Mouse (Mus musculus) CH12.LX (cell line): ENCODE measurements at regions not wholly inside any gene's neighbourhood (a gene's known extent, or its start where the extent isn't known, plus 50 kb on each side); places are given as distances from the start of the nearest gene placed in this dataset.

Experiments used
- DNase-seq: peaks from one replicate; pipeline ENCODE4 v3.0.0-alpha.2; 2013; ENCODE audit errors: extremely low read depth
- H3K27ac ChIP-seq: 2 replicates; pipeline ENCODE4 v1.5.1; 2012; ENCODE audit warnings: low read depth, mild to moderate bottlenecking, control low read depth, moderate library complexity; ENCODE audit not compliant: insufficient read depth
- H3K27me3 ChIP-seq: replicated peaks from 2 replicates; pipeline ENCODE3; 2012; ENCODE audit warnings: inconsistent platforms
- H3K36me3 ChIP-seq, 2 experiments: replicated peaks in 1 of 2; 2 replicates each; pipeline versions ENCODE3 to v1.6.1; 2012; ENCODE audit warnings: inconsistent platforms in 1 of 2, low read length in 1 of 2, mild to moderate bottlenecking in 1 of 2, mixed read lengths in 1 of 2, moderate library complexity in 1 of 2; ENCODE audit not compliant: control insufficient read depth in 1 of 2, insufficient read depth in 1 of 2
- H3K4me1 ChIP-seq, 2 experiments: 2 replicates each; pipeline ENCODE4 v1.6.1; 2012; ENCODE audit warnings: inconsistent platforms in 1 of 2, moderate library complexity in 1 of 2; ENCODE audit not compliant: insufficient read depth in 2 of 2, control insufficient read depth in 1 of 2
- H3K4me2 ChIP-seq: 2 replicates; pipeline ENCODE4 v1.6.1; 2012; ENCODE audit warnings: low read depth, mild to moderate bottlenecking, control low read depth; ENCODE audit not compliant: poor library complexity, insufficient read depth, severe bottlenecking
- H3K4me3 ChIP-seq, 3 experiments: fragments of 150-350 bp in 1 of 3; sonication (generic) in 1 of 3; replicated peaks in 1 of 3; 2 replicates each; pipeline versions ENCODE3 to v1.5.1; 2011 to 2012; ENCODE audit warnings: low read depth in 2 of 3, low read length in 2 of 3, mild to moderate bottlenecking in 2 of 3, moderate library complexity in 2 of 3, control low read depth in 1 of 3, improper control_type of control experiment in 1 of 3, inconsistent platforms in 1 of 3, mixed read lengths in 1 of 3; ENCODE audit not compliant: poor library complexity in 1 of 3
- H3K79me2 ChIP-seq: replicated peaks from 2 replicates; pipeline ENCODE4 v1.6.1; 2012; ENCODE audit warnings: mild to moderate bottlenecking, moderate library complexity; ENCODE audit not compliant: control insufficient read depth, poor library complexity, insufficient read depth, severe bottlenecking; ENCODE audit errors: extremely low read depth
- H3K9ac ChIP-seq: 2 replicates; pipeline ENCODE4 v1.6.1; 2012; ENCODE audit warnings: low read depth, mild to moderate bottlenecking, control low read depth, moderate library complexity; ENCODE audit not compliant: insufficient read depth
- H3K9me3 ChIP-seq: replicated peaks from 2 replicates; pipeline ENCODE3; 2012; ENCODE audit warnings: low read length, inconsistent platforms, mixed read lengths
- BHLHE40 ChIP-seq: IDR thresholded peaks from 2 replicates; pipeline ENCODE4 v1.6.1; 2011; ENCODE audit warnings: mild to moderate bottlenecking, low read depth, low read length, improper control_type of control experiment
- CHD2 ChIP-seq: IDR thresholded peaks from 2 replicates; pipeline ENCODE4 v1.6.1; 2011; ENCODE audit warnings: low read length, improper control_type of control experiment
- E2F4 ChIP-seq: IDR thresholded peaks from 2 replicates; pipeline ENCODE4 v1.6.1; 2011; ENCODE audit warnings: low read depth, low read length, improper control_type of control experiment; ENCODE audit not compliant: insufficient replicate concordance
- ELF1 ChIP-seq: IDR thresholded peaks from 2 replicates; pipeline ENCODE4 v1.6.1; 2014; ENCODE audit warnings: low read depth, mild to moderate bottlenecking, inconsistent platforms, low read length, improper control_type of control experiment
- ETS1 ChIP-seq: conservative IDR thresholded peaks from 2 replicates; pipeline ENCODE4 v1.6.1; 2012; ENCODE audit warnings: low read depth, mild to moderate bottlenecking, inconsistent platforms, low read length, improper control_type of control experiment, moderate library complexity
- GABPA ChIP-seq: IDR thresholded peaks from 2 replicates; pipeline ENCODE4 v1.6.1; 2012; ENCODE audit warnings: low read depth, low read length, improper control_type of control experiment, inconsistent platforms; ENCODE audit not compliant: insufficient replicate concordance
- HCFC1 ChIP-seq: IDR thresholded peaks from 2 replicates; pipeline ENCODE4 v1.6.1; 2012; ENCODE audit warnings: low read depth, mild to moderate bottlenecking, inconsistent platforms, low read length, improper control_type of control experiment
- IRF4 ChIP-seq: IDR thresholded peaks from 2 replicates; pipeline ENCODE4 v1.6.1; 2014; ENCODE audit warnings: low read depth, mild to moderate bottlenecking, inconsistent platforms, low read length, improper control_type of control experiment
- JUN ChIP-seq: IDR thresholded peaks from 2 replicates; pipeline ENCODE4 v1.6.1; 2011; ENCODE audit warnings: low read depth, mild to moderate bottlenecking, low read length, improper control_type of control experiment, moderate library complexity; ENCODE audit not compliant: insufficient read depth
- JUND ChIP-seq: conservative IDR thresholded peaks from 2 replicates; pipeline ENCODE4 v1.6.1; 2011; ENCODE audit warnings: low read depth, low read length, improper control_type of control experiment
- KAT2A ChIP-seq: IDR thresholded peaks from 2 replicates; pipeline ENCODE4 v1.6.1; 2012; ENCODE audit warnings: low read length, improper control_type of control experiment, inconsistent platforms; ENCODE audit not compliant: insufficient replicate concordance
- MAZ ChIP-seq: IDR thresholded peaks from 2 replicates; pipeline ENCODE4 v1.6.1; 2012; ENCODE audit warnings: low read depth, mild to moderate bottlenecking, inconsistent platforms, low read length, improper control_type of control experiment, moderate library complexity
- MEF2A ChIP-seq: IDR thresholded peaks from 2 replicates; pipeline ENCODE4 v1.6.1; 2014; ENCODE audit warnings: low read depth, mild to moderate bottlenecking, inconsistent platforms, low read length, improper control_type of control experiment, borderline replicate concordance
- MXI1 ChIP-seq: IDR thresholded peaks from 2 replicates; pipeline ENCODE4 v1.6.1; 2011; ENCODE audit warnings: mild to moderate bottlenecking, low read depth, low read length, improper control_type of control experiment
- NRF1 ChIP-seq: IDR thresholded peaks from 2 replicates; pipeline ENCODE4 v1.6.1; 2014; ENCODE audit warnings: low read depth, mild to moderate bottlenecking, inconsistent platforms, low read length, improper control_type of control experiment, moderate library complexity
- POLR2A ChIP-seq: IDR thresholded peaks from 2 replicates; pipeline ENCODE4 v1.6.1; 2011; ENCODE audit warnings: low read depth, mild to moderate bottlenecking, improper control_type of control experiment, low read length
- POLR2AphosphoS2 ChIP-seq: IDR thresholded peaks from 2 replicates; pipeline ENCODE4 v1.6.1; 2011; ENCODE audit warnings: low read depth, low read length, improper control_type of control experiment
- RAD21 ChIP-seq: IDR thresholded peaks from 2 replicates; pipeline ENCODE4 v1.6.1; 2011; ENCODE audit warnings: low read depth, mild to moderate bottlenecking, low read length, improper control_type of control experiment, moderate library complexity
- RCOR1 ChIP-seq: conservative IDR thresholded peaks from 2 replicates; pipeline ENCODE4 v1.6.1; 2012; ENCODE audit warnings: low read depth, mild to moderate bottlenecking, inconsistent platforms, low read length, improper control_type of control experiment
- SIN3A ChIP-seq: IDR thresholded peaks from 2 replicates; pipeline ENCODE4 v1.6.1; 2012; ENCODE audit warnings: low read length, improper control_type of control experiment, inconsistent platforms
- SMC3 ChIP-seq: IDR thresholded peaks from 2 replicates; pipeline ENCODE4 v1.6.1; 2011; ENCODE audit warnings: low read depth, low read length, improper control_type of control experiment
- TBP ChIP-seq: conservative IDR thresholded peaks from 2 replicates; pipeline ENCODE4 v1.6.1; 2011; ENCODE audit warnings: low read depth, low read length, improper control_type of control experiment
- TCF12 ChIP-seq: IDR thresholded peaks from 2 replicates; pipeline ENCODE4 v1.6.1; 2014; ENCODE audit warnings: low read depth, mild to moderate bottlenecking, inconsistent platforms, low read length, improper control_type of control experiment
- USF1 ChIP-seq: IDR thresholded peaks from 2 replicates; pipeline ENCODE4 v1.6.1; 2014; ENCODE audit warnings: low read depth, mild to moderate bottlenecking, inconsistent platforms, low read length, improper control_type of control experiment
- USF2 ChIP-seq: conservative IDR thresholded peaks from 2 replicates; pipeline ENCODE4 v1.6.1; 2011; ENCODE audit warnings: low read depth, low read length, improper control_type of control experiment
- ZC3H11A ChIP-seq: IDR thresholded peaks from 2 replicates; pipeline ENCODE4 v1.6.1; 2012; ENCODE audit warnings: low read depth, mild to moderate bottlenecking, inconsistent platforms, low read length, improper control_type of control experiment
- ZKSCAN1 ChIP-seq: IDR thresholded peaks from 2 replicates; pipeline ENCODE4 v1.6.1; 2012; ENCODE audit warnings: low read depth, inconsistent platforms, low read length, improper control_type of control experiment, borderline replicate concordance
- ZMIZ1 ChIP-seq: IDR thresholded peaks from 2 replicates; pipeline ENCODE4 v1.6.1; 2012; ENCODE audit warnings: low read depth, mild to moderate bottlenecking, inconsistent platforms, low read length, improper control_type of control experiment
- ZNF384 ChIP-seq: IDR thresholded peaks from 2 replicates; pipeline ENCODE4 v1.6.1; 2012; ENCODE audit warnings: low read depth, low read length, improper control_type of control experiment, inconsistent platforms
- dilution Hi-C: fragments of 300-500 bp; cut with MboI; formaldehyde crosslinking; loops from 2 replicates; pipeline ENCODE4 v1.14.3; 2020; ENCODE audit warnings: low sequenced_read_pairs; ENCODE audit not compliant: extremely low pct_unique_long_range_greater_than_20kb, extremely low pct_ligation_motif_present
- in situ Hi-C: fragments of 300-500 bp; cut with MboI; formaldehyde crosslinking; loops from 3 replicates; pipeline ENCODE4 v1.14.3; 2019; ENCODE audit warnings: low sequenced_read_pairs, low pct_ligation_motif_present, low pct_unique_long_range_greater_than_20kb, mixed read lengths

DNA sequence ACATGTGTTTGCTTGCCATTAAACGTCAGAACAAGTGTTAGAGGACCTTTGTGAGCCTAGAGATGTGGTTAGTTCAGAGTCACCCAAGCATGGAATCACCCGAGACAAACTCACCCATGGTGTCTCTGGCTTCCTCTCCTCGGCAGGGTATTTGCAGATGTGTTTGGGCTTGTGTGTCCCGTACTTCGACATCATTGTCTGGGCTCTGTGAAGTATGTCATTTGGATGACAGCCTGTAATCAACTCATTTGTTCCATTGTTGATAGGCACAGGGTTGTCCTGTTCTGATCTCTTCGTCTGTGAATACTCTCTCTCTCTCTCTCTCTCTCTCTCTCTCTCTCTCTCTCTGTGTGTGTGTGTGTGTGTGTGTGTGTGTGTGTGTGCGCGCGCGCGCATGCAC is 277.8 kb upstream of the Dynlrb2 start:
- no peak for DNase-seq
- in situ Hi-C loops: no loop called here
- Histone ChIP-seq H3K27me3 (peaks cover 28% of the 10 kb centered on the region), H3K4me1 (no peaks in the 10 kb centered on the region), H3K4me3 (no peak overlapping the region), H3K27ac (no peak overlapping the region), H3K36me3 (no peaks in the 10 kb centered on the region), H3K9me3 (peaks cover 4% of the 10 kb centered on the region), H3K9ac (no peak overlapping the region), H3K4me2 (no peak overlapping the region), H3K79me2 (no peaks in the 10 kb centered on the region)
- dilution Hi-C loops: no loop called here
- no peak for TF ChIP-seq KAT2A
- TF ChIP-seq POLR2A: no peak
- no peak for TF ChIP-seq RCOR1
- no peak for TF ChIP-seq HCFC1
- no peak for TF ChIP-seq MXI1
- no peak for TF ChIP-seq ZKSCAN1
- TF ChIP-seq RAD21: no peak
- no peak for TF ChIP-seq JUN
- TF ChIP-seq ZNF384: no peak
- TF ChIP-seq E2F4: no peak
- TF ChIP-seq SIN3A: no peak
- TF ChIP-seq CHD2: no peak
- no peak for TF ChIP-seq USF1
- no peak for TF ChIP-seq ETS1
- TF ChIP-seq ZC3H11A: no peak
- no peak for TF ChIP-seq BHLHE40
- TF ChIP-seq TBP: no peak
- TF ChIP-seq IRF4: no peak
- TF ChIP-seq NRF1: no peak
- TF ChIP-seq SMC3: no peak

DNA sequence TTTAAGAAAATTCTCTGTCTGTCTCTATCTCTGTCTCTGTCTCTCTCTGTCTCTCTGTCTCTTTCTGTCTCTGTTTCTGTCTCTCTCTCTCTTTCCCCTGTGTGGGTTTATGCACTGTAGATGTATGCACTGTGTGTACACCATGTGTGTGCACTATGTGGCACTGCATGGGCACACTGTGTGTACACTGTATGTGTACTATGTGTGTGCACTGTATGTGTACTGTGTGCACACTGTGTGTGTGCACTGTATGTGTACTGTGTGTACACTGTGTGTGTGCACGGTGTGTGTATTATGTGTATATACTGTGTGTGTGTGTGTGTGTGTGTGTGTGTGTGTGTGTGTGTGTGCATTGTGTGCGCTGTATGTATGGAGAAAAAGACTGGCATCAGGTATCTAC is 281.5 kb upstream of the Dynlrb2 start:
- TF ChIP-seq GABPA: no peak
- TF ChIP-seq SMC3: no peak
- TF ChIP-seq USF2: no peak
- no peak for TF ChIP-seq ZC3H11A
- TF ChIP-seq NRF1: no peak
- no peak for TF ChIP-seq CHD2
- TF ChIP-seq ELF1: no peak
- no peak for TF ChIP-seq MEF2A
- TF ChIP-seq ZMIZ1: no peak
- TF ChIP-seq POLR2AphosphoS2: no peak
- TF ChIP-seq TBP: no peak
- no peak for TF ChIP-seq MAZ
- no peak for TF ChIP-seq IRF4
- no peak for TF ChIP-seq ZNF384
- no peak for TF ChIP-seq MXI1
- TF ChIP-seq JUND: no peak
- no peak for TF ChIP-seq HCFC1
- no peak for TF ChIP-seq TCF12
- no peak for TF ChIP-seq E2F4
- in situ Hi-C loops: no loop called here
- H3K9me3 ChIP-seq: peaks cover 4% of the 10 kb centered on the region

More for the DNA sequence above, 281.5 kb upstream of the Dynlrb2 start:
- no peak for DNase-seq
- Histone ChIP-seq H3K4me2 (no peak overlapping the region), H3K4me3 (no peak overlapping the region), H3K27ac (no peak overlapping the region), H3K36me3 (no peaks in the 10 kb centered on the region), H3K9ac (no peak overlapping the region), H3K4me1 (no peaks in the 10 kb centered on the region), H3K79me2 (no peaks in the 10 kb centered on the region), H3K27me3 (peaks cover 32% of the 10 kb centered on the region)
- dilution Hi-C loops: no loop called here
